Mouse (Mus musculus): ENCODE data around the gene Proser2. TPM values are rescaled to one million over a fixed set of nuclear protein-coding genes. Genes with fewer than 3 reads are reported as not detected.

Gene Proser2
- not detected in 2 replicates for total RNA-seq (2014; fragmentation: Nextera tagmentation)
- total RNA-seq (2017), result not detected in 2 replicates

DNA sequence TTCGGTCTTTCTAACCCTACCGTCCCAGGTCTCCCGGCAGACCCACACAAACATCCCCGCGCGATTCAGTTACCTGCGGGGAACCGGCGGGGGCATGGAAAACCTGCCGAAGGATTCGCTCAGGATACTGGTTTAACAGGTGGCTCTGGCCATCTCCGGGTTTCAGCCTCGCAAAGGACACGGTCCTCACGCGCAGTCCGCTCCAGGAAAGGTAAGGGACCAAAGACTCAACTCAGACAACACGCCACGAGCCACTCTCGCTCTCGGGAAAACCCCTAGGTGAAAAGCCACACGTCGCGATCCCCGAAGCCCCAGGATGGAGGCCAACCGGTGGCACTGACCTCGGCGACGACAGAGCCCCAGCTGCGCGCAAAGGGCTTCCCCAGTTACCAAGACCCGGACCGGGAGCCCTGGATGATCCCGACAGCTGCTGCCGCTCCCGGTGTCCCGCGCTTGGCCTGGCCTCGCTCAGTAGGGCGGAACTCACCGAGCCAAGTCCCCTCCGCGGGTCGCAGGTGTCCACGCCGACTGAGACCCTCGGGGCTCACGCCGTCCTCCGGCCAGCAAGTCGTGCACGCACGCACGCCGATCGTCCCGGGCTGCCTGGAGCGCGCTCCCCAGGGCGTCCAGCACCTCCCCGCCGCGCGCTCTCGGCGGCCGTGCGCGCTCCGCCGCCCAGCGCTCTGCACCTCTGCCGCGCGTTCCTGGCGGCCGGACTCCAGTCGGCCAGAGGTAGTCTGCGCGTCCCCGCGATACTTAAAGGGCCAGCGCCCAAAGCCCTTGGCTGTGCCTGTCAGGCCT is at the start of gene Proser2:
TSS of gene Proser2 (minus strand) at position 657 of the 801 bp plus-strand sequence.
- peak; percentile 53 for ATAC-seq (replicated peaks; ENCODE audit: low FRiP score, low TSS enrichment, poor library complexity, severe bottlenecking)

DNA sequence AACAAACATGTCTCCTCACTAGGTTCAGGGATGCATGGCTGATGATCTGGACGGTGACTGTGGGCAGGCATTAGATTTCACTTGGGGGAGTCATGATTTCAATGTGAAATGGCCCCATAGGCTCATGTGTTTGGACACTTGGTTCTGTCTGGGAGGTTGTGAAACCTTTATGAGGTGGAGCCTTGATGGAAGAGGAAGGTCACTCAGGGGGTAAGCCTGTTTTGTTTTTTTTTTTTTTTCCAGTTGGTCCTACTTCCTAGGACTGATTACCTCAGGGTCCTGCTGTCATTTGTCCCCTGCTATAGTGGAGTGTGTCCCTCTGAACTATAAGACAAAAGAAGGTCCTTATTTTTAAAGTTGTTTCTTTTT is 49.7 kb upstream of the Proser2 start:
- ATAC-seq (replicated peaks; ENCODE audit: low FRiP score, low TSS enrichment, poor library complexity, severe bottlenecking), result no peak

DNA sequence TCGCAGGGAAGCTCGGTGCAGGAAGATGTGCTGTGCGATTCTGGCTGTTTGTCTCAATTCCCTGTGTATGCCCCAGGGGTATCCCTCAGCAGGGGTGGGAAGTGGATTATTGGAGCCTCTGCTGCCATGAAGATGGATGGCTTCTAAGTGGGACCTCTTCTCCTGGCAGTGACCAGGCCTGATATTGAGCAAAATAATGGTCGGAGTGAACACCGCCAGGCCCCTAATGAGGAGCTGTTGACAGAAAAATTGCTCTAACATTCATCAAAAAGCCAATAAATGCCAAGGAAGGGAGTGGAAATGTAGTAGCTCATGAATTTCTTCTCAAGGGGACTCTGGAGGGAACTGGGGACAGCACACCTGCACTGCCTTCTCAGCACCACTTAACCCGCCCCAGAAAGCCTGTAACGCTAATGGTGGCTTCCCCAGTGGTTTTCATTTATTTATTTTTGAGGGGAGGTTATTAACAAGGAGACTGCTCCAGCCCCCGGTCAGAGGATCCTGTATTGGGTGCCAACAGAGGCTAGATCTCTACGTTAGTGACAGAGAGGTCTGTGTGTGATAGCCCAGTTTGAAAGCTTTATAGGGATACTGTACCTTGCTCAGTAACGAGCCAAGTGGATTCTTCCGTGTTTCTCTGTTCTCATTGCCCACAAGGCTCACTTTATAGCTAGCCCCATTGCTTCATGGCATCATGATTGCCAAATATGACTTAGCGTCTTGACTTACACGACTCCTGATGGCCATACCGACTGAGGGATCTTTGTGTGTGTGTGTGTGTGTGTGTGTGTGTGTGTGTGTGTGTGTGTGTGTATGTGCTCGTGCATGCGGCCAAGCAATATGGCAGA is 49.1 kb upstream of the Proser2 start:
- no peak for ATAC-seq (replicated peaks; ENCODE audit: low FRiP score, low TSS enrichment, poor library complexity, severe bottlenecking)

DNA sequence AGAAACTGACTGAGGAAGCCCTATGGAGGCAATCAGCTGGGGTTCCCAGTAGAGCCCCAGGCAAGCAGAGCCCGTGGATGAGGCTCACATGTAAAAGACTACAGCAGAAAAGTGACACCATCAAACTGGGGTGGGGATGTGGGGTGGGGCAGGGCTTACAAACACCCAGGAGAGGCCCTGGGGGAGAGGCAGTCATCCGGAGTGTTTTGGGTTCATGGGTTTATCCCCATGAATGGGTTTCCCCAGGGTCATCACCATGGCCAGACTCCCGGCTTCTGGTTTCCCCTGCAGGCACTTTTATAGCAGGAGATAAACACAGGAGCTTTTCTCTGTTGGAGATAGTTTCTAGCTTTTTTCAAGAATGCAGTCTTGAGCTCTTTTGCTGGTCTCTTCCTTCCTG is 43.0 kb upstream of the Proser2 start:
- no peak for ATAC-seq (replicated peaks; ENCODE audit: low FRiP score, low TSS enrichment, poor library complexity, severe bottlenecking)

DNA sequence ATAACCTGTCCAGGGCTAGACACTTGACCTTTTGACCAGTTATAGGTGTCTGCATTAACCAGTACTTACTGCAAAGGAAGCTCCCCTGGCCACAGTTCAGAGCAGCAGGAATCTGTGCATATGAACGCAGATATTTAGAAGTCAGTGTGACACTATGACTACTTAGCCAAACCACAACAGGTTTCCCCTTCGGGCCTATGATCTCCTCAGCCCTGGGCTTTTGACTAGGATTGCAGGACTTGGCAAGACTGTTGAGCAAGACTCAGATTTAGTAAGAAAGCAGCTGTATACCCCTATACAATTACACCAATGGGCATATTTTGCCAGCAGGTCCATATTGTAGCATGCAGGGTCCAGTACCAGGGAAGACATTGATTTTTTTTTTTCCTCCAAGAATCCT is 38.5 kb upstream of the Proser2 start:
- no peak for ATAC-seq (replicated peaks; ENCODE audit: low FRiP score, low TSS enrichment, poor library complexity, severe bottlenecking)

DNA sequence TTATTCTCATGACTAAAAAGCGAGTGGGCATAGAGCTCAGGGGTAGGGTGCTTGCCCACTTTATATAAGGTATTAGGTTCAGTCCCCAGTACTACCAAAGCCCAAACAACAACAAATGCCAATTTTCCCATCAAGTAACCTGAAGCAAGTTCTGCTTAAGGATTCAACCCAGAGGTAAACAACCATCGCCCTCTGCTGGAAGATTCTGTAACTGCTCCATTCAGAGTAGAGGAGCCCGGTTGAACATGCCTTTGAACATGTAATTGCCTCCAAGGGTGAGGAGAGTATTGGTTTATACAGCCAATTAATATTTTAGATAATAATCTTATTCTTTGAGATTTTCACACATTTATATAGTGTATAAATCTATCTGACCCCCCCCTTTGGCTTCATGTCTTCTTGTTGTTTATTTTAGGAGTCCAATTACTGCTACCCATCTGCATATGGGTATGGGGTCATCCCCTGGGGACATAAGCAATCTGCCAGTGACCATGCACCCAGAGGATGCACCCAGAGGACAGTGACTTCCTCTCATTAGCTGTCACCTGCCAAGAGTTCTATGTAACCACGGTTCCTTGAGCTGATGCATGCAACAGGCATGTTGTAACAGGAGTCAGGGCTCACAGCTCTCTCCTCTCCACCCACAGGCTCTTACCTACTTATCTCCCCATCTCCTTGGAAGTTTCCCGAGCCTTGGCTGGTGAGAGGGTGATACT is 38.0 kb upstream of the Proser2 start:
- ATAC-seq (replicated peaks; ENCODE audit: low FRiP score, low TSS enrichment, poor library complexity, severe bottlenecking), result peak; percentile 74

DNA sequence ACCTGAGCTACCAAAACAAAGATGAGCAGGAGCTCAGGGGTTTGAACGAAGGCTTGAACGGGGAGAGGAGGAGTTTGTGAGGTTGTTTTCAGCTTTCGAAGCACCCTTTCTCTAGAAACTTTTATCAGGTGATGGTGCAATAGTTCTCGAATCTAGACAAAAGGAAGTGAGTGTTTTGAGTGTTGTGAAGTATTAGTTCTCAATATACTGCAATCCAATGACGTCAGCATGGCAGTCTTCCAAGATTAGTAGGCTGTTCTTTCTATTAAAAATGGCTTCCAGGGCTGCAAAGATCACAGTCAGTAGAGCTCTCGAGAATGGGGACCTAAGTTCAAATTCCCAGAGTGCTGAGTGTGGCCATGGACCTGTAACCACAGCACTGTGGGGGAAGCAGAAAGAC is 35.8 kb upstream of the Proser2 start:
- ATAC-seq (replicated peaks; ENCODE audit: low FRiP score, low TSS enrichment, poor library complexity, severe bottlenecking), result no peak

DNA sequence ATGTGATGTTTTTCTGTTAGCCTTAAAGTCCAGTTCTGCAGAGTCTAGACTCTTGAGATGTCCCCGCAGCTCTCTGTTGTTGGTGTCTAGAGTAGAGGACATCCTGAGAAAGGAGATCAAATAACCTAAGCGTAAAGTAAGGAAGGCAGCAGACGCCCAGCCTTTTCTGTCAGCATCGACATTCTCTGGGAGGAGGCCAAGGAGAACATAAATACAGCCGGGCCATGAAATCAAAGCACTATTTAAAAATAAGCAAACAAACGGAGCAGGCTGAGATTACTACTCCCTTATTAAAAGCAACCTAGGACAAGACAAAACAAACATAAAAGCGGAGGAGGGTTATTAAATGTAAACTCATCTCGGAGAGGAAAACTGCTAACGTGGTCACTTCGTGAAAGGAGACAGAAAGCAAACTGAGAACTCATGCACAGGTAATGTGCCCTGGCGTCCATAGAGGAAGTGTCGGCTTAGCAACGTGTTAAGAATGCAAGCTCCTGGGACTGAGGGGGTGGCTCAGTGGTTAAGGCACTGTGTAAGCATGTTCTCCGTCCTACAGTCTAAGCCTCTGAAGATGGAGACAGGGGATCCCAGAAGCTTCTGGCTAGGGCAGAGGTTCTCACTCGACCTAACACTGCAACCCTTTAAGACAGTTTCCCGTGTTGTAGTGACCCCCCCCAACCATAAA is 34.7 kb upstream of the Proser2 start:
- ATAC-seq (replicated peaks; ENCODE audit: low FRiP score, low TSS enrichment, poor library complexity, severe bottlenecking), result no peak

DNA sequence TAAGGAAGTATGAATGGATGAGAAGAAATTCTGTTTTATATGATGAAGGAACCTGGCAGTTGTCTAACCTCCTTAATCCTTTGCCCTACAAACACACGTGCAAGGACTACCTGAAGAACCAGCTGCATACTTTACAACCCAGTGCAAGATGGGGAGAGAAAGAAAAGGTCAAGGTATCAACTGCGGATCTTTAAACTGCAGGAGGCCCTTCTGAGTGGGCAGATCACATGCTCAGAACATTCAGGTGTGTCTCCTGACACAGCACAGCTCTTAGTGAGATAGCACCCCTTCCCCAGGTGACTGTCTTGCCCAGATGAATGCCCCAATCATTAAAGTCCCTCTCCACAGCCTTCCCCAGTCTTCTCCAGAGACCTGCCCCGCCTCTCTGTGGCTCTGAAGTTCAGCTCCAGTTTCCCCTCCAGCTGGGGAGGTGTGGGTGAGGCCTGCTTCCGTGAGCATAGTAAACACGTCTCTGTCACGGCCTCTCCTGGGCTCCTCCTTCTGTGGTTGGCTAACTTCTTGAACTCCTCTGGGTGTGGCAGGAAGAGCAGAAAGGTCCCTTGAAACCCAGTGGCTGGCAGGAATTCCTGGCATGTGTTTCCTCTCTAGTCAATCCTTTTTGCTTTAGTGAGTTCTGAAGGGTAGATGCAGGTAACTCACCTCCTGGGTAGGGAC is 32.5 kb upstream of the Proser2 start:
- ATAC-seq (replicated peaks; ENCODE audit: low FRiP score, low TSS enrichment, poor library complexity, severe bottlenecking), result peak; percentile 80

DNA sequence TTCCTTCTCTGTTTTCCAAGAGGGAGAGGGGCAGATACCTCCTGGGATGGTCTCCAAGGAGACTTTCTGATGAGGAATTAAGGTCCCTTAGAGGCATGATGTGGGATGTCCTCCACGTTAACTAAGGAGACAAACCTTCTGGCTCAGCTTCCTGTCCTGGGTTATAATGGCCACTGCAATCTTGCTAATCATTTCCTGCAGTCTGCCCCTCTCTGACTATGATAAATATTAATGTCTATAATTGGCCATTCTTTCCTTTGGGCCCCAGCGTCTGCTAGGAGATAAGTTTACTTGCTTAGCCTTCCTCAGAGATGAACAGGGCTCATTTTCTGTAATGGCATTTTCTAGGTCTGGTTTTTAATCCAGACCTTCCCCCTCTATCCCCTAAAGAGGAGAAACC is 29.7 kb upstream of the Proser2 start:
- ATAC-seq (replicated peaks; ENCODE audit: low FRiP score, low TSS enrichment, poor library complexity, severe bottlenecking), result peak; percentile 51

DNA sequence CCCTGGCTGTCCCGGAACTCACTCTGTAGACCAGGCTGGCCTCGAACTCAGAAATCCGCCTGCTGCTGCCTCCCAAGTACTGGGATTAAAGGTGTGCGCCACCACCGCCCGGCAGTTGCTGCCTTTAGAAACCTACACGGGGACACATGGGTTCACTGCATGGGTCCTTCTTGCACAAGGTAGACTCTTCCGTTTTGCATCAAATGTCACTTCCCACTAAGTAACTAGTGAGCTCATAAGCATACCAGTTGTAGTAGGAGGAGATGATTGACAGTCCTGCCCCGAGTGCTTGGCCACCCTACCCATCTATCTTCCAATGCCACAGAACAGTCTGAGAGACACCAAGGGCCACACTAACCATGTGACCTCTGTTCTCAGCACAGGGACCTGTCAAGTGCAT is 29.2 kb upstream of the Proser2 start:
- no peak for ATAC-seq (replicated peaks; ENCODE audit: low FRiP score, low TSS enrichment, poor library complexity, severe bottlenecking)

DNA sequence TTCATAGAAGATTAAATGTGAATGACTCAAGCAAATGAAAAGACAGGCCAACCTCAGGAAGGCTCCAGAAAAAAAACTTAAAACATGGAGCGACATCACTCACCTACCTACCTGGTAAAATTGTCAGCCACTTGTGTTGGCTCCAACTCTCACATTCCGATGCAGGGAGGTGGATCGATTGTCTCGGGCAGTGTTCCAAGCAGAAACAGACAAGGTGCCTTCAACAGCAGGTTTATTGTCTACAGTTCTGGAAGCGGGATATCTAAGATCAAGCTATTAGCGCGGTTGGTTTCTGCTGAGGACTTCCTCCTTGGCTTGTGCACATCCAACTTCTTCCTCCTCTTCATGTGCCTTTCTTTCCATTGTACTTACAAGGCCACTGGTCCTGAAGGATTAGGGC is 27.6 kb upstream of the Proser2 start:
- ATAC-seq (replicated peaks; ENCODE audit: low FRiP score, low TSS enrichment, poor library complexity, severe bottlenecking), result no peak

DNA sequence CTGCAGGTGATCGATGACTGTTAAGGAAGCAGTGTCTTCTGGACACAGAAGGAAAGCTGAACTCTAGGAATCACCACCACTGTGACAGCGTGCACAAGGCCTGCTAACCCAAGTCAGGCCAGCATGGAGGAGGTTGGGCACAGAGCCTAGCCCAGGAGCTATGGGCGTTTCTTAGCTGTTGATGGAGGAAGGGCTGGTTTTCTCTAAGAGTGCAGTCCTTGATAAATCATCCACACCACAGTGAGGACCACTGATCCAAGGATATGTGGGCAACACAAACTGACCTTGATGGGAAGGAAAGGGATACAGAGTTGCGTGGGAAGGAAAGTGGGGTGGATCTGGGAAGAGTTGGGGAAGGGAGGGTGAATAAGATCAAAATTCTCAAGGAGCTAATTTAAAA is 27.2 kb upstream of the Proser2 start:
- no peak for ATAC-seq (replicated peaks; ENCODE audit: low FRiP score, low TSS enrichment, poor library complexity, severe bottlenecking)

DNA sequence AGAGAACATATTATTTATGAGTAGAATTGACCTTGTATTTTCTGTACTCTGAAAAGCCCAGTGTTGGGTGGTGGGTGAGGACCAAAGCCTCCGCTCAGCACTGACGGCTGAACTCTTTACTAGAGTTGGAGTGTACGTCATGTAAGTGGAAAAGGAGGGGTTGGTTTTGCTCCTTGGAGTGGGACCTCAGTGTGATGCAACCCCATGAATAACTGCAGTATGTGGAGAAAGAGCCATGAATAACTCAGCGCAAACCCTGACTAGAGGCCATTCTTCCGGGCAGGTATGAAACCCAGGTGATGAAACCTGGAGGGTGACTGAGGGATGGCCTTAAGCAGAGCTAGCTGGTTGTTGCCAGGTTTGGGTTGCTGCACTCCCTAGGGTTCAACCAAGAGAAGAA is 19.8 kb upstream of the Proser2 start:
- ATAC-seq (replicated peaks; ENCODE audit: low FRiP score, low TSS enrichment, poor library complexity, severe bottlenecking), result 0 out of 2 replicates have a peak, but pooled peaks have one; percentile 32

DNA sequence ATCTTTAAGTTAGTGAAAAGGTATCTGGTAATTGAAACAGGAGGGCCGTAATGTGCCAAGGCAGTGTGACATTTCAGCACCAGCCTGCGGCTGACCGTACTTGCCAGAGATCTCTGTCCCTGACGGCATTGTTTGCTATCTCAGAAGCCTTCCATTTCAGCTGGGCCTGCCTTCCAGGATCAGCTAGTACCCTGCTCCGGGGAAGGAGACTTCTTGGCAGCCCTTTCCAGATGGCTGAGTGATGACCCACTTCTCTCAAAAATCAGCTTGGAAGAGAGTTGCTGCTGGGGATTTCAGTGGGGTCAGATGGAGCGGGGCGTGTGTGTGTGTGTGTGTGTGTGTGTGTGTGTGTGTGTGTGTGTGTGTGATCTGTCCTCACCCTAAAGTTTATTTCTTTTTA is 16.9 kb upstream of the Proser2 start:
- no peak for ATAC-seq (replicated peaks; ENCODE audit: low FRiP score, low TSS enrichment, poor library complexity, severe bottlenecking)

DNA sequence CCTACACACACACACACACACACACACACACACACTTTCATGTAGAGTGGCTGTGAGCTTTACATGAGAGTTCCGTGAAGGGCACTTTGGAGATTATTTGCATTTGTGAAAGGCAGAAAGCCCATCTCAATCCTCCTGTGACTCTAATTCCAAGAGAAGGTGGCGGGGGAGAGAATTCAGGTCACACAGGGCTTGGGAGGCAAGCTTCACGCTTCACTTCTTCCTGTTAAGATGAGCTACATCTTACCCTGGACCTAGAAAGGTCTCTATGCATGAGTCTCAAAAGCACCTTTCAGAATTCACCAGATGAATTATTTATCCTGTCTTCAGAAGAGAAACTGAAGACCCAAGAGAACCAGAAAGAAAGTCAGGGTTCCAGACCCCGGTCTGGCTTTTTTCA is 16.2 kb upstream of the Proser2 start:
- ATAC-seq (replicated peaks; ENCODE audit: low FRiP score, low TSS enrichment, poor library complexity, severe bottlenecking), result no peak

DNA sequence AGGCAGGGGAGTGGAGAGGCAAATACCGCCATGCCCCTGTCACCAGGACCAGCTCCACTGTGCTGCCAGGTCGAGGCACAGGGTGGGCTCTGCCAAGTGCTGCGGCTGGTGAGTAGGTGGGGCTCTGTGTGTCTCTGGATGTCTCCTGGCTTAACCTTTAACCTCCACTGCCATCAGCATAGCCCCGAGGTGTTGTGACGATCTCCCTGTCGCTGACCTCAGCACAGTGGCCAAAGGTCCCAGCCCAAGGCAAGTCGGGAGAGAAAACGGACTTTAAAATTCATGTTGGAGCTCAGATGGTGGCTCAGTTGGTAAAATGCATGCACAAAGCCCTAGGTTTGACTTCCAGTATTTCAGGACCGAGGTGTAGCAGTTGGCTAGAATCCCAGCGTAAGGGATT is 15.6 kb upstream of the Proser2 start:
- ATAC-seq (replicated peaks; ENCODE audit: low FRiP score, low TSS enrichment, poor library complexity, severe bottlenecking), result no peak

DNA sequence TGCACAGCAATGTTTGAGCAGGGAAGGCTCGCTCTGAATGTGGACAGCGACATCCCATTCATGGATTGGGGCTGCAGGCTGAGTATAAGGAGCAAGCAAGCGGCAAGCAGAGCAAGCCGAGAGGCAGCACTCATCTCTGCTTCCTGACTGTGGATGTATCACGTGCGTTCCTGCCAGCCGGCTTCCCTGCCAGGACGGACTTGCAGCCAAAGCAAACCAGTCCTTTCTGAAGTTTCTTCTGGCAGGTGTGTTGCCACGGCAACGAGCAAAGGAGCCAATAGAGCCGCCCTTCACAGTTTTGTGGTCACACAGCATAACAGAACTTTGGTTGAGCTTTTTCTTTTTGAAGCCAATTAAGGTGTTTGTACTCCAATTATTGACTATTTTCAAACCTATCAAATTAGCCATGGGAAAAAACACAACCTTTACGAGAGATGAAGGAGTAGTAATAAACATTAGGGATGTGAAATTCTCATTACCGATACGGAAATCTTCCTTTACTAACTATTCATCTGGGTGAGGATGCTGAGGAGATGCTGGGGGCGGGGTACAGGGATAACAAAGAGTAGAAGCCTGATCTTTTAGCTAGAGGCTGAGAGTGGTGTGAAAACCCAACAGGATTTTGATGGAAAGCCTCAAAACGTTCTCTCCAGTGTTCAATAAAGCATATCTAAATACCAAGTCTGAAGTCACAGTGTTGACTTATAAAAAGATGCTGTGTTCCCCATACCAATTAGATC is 13.1 kb upstream of the Proser2 start:
- no peak for ATAC-seq (replicated peaks; ENCODE audit: low FRiP score, low TSS enrichment, poor library complexity, severe bottlenecking)
